Comparison of ENCODE assay signal across 9 mouse cellular contexts in genomic region chr7:110821653-110822052, GRCm38 (mm10). TPM values are rescaled to one million over a fixed set of nuclear protein-coding genes. Genes with fewer than 3 reads are reported as not detected.
A peak's percentile ranks its signal among the peaks of the same experiment; 100 is the strongest.
DNase-seq lines count a peak whose midpoint lies in the region; ATAC-seq and TF ChIP-seq lines count a peak whose summit lies in the region.
"Had no signal": no experiment of that assay in that cellular context is flagged by ENCODE, and none has a peak within 500 bp of the region (broad histone marks: within the 10 kb centered on the region; RNA-seq: fewer than 3 reads in every experiment).

No protein-coding gene starts in this region.

- H3K27ac ChIP-seq in forebrain, embryonic 14.5 days (ENCODE audit: low read depth, low read length) = no peak overlapping the region
- no peak overlapping the region for H3K27ac ChIP-seq in forebrain, embryonic 11.5 days (ENCODE audit: low read depth, low read length)
- no peak overlapping the region for H3K27ac ChIP-seq in midbrain, postnatal 0 days (ENCODE audit: low read depth, low read length)
- no peak overlapping the region for H3K27ac ChIP-seq in midbrain, embryonic 16.5 days (ENCODE audit: low read length)
- H3K27ac ChIP-seq in heart, embryonic 10.5 days = peak overlapping the region; percentile 53; the same call in 1 of the 2 replicates
- H3K27ac ChIP-seq in limb, embryonic 15.5 days = peak overlapping the region; percentile 74; the same call in 1 of the 2 replicates
- H3K27ac ChIP-seq: liver, embryonic 14.5 days had no signal

- WGBS in forebrain, embryonic 14.5 days = 75% methylated on average over 3 of the region's 3 CpGs
- WGBS in forebrain, embryonic 11.5 days = 91% methylated on average over 3 of the region's 3 CpGs
- WGBS in midbrain, postnatal 0 days = 73% methylated on average over 3 of the region's 3 CpGs
- WGBS in midbrain, embryonic 16.5 days = 80% methylated on average over 3 of the region's 3 CpGs
- WGBS in heart, embryonic 10.5 days = 40% methylated on average over 3 of the region's 3 CpGs
- WGBS in limb, embryonic 15.5 days = 32% methylated on average over 3 of the region's 3 CpGs

- H3K36me3 ChIP-seq in forebrain, embryonic 14.5 days (ENCODE audit: control insufficient read depth, insufficient read depth, low read length) = peaks cover 19% of the 10 kb centered on the region
- peaks cover 3% of the 10 kb centered on the region; the same call in 1 of the 2 replicates for H3K36me3 ChIP-seq in forebrain, embryonic 11.5 days (ENCODE audit: control insufficient read depth, insufficient read depth, low read length)
- peaks cover 26% of the 10 kb centered on the region for H3K36me3 ChIP-seq in midbrain, postnatal 0 days (ENCODE audit: insufficient read depth, low read length)
- peaks cover 7% of the 10 kb centered on the region; the same call in 1 of the 2 replicates for H3K36me3 ChIP-seq in midbrain, embryonic 16.5 days (ENCODE audit: control insufficient read depth, insufficient read depth, low read length)
- peaks cover 29% of the 10 kb centered on the region for H3K36me3 ChIP-seq in heart, embryonic 10.5 days
- H3K36me3 ChIP-seq in limb, embryonic 15.5 days = peaks cover 16% of the 10 kb centered on the region; the same call in 1 of the 2 replicates

- no peaks in the 10 kb centered on the region for H3K27me3 ChIP-seq in forebrain, embryonic 14.5 days (replicated peaks; ENCODE audit: control insufficient read depth, insufficient read depth, low read length)
- no peaks in the 10 kb centered on the region for H3K27me3 ChIP-seq in forebrain, embryonic 11.5 days (ENCODE audit: control insufficient read depth, insufficient read depth, low read length)
- no peaks in the 10 kb centered on the region for H3K27me3 ChIP-seq in midbrain, postnatal 0 days (ENCODE audit: insufficient read depth, low read length)
- no peaks in the 10 kb centered on the region for H3K27me3 ChIP-seq in midbrain, embryonic 16.5 days (ENCODE audit: control insufficient read depth, insufficient read depth, low read depth, low read length)
- H3K27me3 ChIP-seq in heart, embryonic 10.5 days (ENCODE audit: insufficient read depth, poor library complexity, severe bottlenecking) = no peaks in the 10 kb centered on the region
- H3K27me3 ChIP-seq in limb, embryonic 15.5 days = no peaks in the 10 kb centered on the region

- no peak for ATAC-seq in forebrain, embryonic 14.5 days
- ATAC-seq in forebrain, embryonic 11.5 days (replicated peaks; ENCODE audit: low FRiP score) = no peak
- no peak for ATAC-seq in midbrain, postnatal 0 days (ENCODE audit: low FRiP score)
- no peak for ATAC-seq in midbrain, embryonic 16.5 days
- ATAC-seq in limb, embryonic 15.5 days (ENCODE audit: insufficient number of reproducible peaks, low FRiP score, low TSS enrichment, low read depth) = peak; percentile 74; the same call in 1 of the 2 replicates
- no peak for ATAC-seq in activated CD4-positive, CD25-positive, alpha-beta regulatory T cell, adult 4 months

- DNase-seq in forebrain, embryonic 14.5 days (ENCODE audit: low spot score) = peak; percentile 37
- DNase-seq in forebrain, embryonic 11.5 days (ENCODE audit: low spot score) = no peak
- DNase-seq in midbrain, postnatal 0 days (ENCODE audit: low spot score) = peak; percentile 76
- DNase-seq in heart, embryonic 10.5 days (ENCODE audit: low spot score) = no peak
- DNase-seq in embryo, embryonic 9.5 days (ENCODE audit: extremely low spot score) = no peak

- H3K4me2 ChIP-seq in forebrain, embryonic 14.5 days (ENCODE audit: low read length) = no peak overlapping the region
- no peak overlapping the region for H3K4me2 ChIP-seq in forebrain, embryonic 11.5 days (ENCODE audit: low read depth, low read length, severe bottlenecking)
- no peak overlapping the region for H3K4me2 ChIP-seq in midbrain, postnatal 0 days (ENCODE audit: low read depth, low read length, poor library complexity, severe bottlenecking)
- H3K4me2 ChIP-seq in midbrain, embryonic 16.5 days (ENCODE audit: low read length) = no peak overlapping the region
- H3K4me2 ChIP-seq in limb, embryonic 15.5 days = no peak overlapping the region

- no peak for TF ChIP-seq CTCF in midbrain, postnatal 0 days (IDR thresholded peaks at IDR 0.05)

- no peak overlapping the region for H3K4me3 ChIP-seq in forebrain, embryonic 14.5 days (ENCODE audit: low read depth, low read length)
- H3K4me3 ChIP-seq in forebrain, embryonic 11.5 days (ENCODE audit: low read depth, low read length) = no peak overlapping the region
- H3K4me3 ChIP-seq in midbrain, postnatal 0 days (ENCODE audit: low read depth, low read length) = no peak overlapping the region
- no peak overlapping the region for H3K4me3 ChIP-seq in midbrain, embryonic 16.5 days (ENCODE audit: low read depth, low read length)
- no peak overlapping the region for H3K4me3 ChIP-seq in heart, embryonic 10.5 days
- no peak overlapping the region for H3K4me3 ChIP-seq in limb, embryonic 15.5 days

- H3K9ac ChIP-seq in forebrain, embryonic 14.5 days (ENCODE audit: low read length) = no peak overlapping the region
- no peak overlapping the region for H3K9ac ChIP-seq in forebrain, embryonic 11.5 days (ENCODE audit: low read length)
- no peak overlapping the region for H3K9ac ChIP-seq in midbrain, postnatal 0 days (replicated peaks; ENCODE audit: low read length, poor library complexity, severe bottlenecking)
- H3K9ac ChIP-seq in midbrain, embryonic 16.5 days (ENCODE audit: low read depth, low read length) = no peak overlapping the region
- H3K9ac ChIP-seq in limb, embryonic 15.5 days = no peak overlapping the region
- H3K9ac ChIP-seq: liver, embryonic 14.5 days had no signal

- H3K9me3 ChIP-seq in forebrain, embryonic 14.5 days (replicated peaks; ENCODE audit: control insufficient read depth, low read length) = no peaks in the 10 kb centered on the region
- no peaks in the 10 kb centered on the region for H3K9me3 ChIP-seq in forebrain, embryonic 11.5 days (ENCODE audit: control insufficient read depth, low read length)
- H3K9me3 ChIP-seq in midbrain, postnatal 0 days (ENCODE audit: low read length) = no peaks in the 10 kb centered on the region
- no peaks in the 10 kb centered on the region for H3K9me3 ChIP-seq in midbrain, embryonic 16.5 days (replicated peaks; ENCODE audit: control insufficient read depth, low read length, poor library complexity, severe bottlenecking)
- no peaks in the 10 kb centered on the region for H3K9me3 ChIP-seq in heart, embryonic 10.5 days
- H3K9me3 ChIP-seq in limb, embryonic 15.5 days = no peaks in the 10 kb centered on the region

- H3K4me1 ChIP-seq in forebrain, embryonic 14.5 days (ENCODE audit: control insufficient read depth, insufficient read depth, low read length) = no peaks in the 10 kb centered on the region
- H3K4me1 ChIP-seq in forebrain, embryonic 11.5 days (replicated peaks; ENCODE audit: control insufficient read depth, insufficient read depth, low read length) = no peaks in the 10 kb centered on the region
- no peaks in the 10 kb centered on the region for H3K4me1 ChIP-seq in midbrain, postnatal 0 days (ENCODE audit: insufficient read depth, low read length)
- H3K4me1 ChIP-seq in midbrain, embryonic 16.5 days (ENCODE audit: control insufficient read depth, insufficient read depth, low read length) = no peaks in the 10 kb centered on the region
- peaks cover 48% of the 10 kb centered on the region for H3K4me1 ChIP-seq in heart, embryonic 10.5 days
- peaks cover 34% of the 10 kb centered on the region for H3K4me1 ChIP-seq in limb, embryonic 15.5 days

RNA-seq across cellular contexts. Expression of gene Rnf141, which starts 22.6 kb away (rescaled TPM):
- 36.8 and 38.0 TPM in 2 replicates for polyA plus RNA-seq in forebrain, embryonic 14.5 days (2014; fragmentation: Nextera tagmentation; extraction: Ambion mirVana)
- 30.6 and 33.2 TPM in 2 replicates for polyA plus RNA-seq in forebrain, embryonic 11.5 days (2014; fragmentation: Nextera tagmentation; extraction: Ambion mirVana)
- 88.5 and 133 TPM in 2 replicates for total RNA-seq in midbrain, postnatal 0 days (2014; rRNA removed)
- 28.5 and 29.6 TPM in 2 replicates for polyA plus RNA-seq in midbrain, postnatal 0 days (2015; fragmentation: Nextera tagmentation; extraction: Ambion mirVana)
- polyA plus RNA-seq in midbrain, embryonic 16.5 days (2015; fragmentation: Nextera tagmentation; extraction: Ambion mirVana) = 35.1 and 39.7 TPM in 2 replicates
- 29.3 and 31.6 TPM in 2 replicates for polyA plus RNA-seq in heart, embryonic 10.5 days (2016; fragmentation: Nextera tagmentation; extraction: Ambion mirVana)
- polyA plus RNA-seq in limb, embryonic 15.5 days (2015; fragmentation: Nextera tagmentation; extraction: Ambion mirVana) = 18.6 and 24.4 TPM in 2 replicates
- 10 to 100 TPM; 14.8 to 17.6 TPM for polyA plus RNA-seq in activated CD4-positive, CD25-positive, alpha-beta regulatory T cell, adult 4 months (2017; shearing (Covaris generic))

RNA-seq across cellular contexts. Expression of gene Lyve1, which starts 41.4 kb away (rescaled TPM):
- polyA plus RNA-seq in forebrain, embryonic 14.5 days (2014; fragmentation: Nextera tagmentation; extraction: Ambion mirVana) = 5.7 and 6.7 TPM in 2 replicates
- 2.1 and 2.8 TPM in 2 replicates for polyA plus RNA-seq in forebrain, embryonic 11.5 days (2014; fragmentation: Nextera tagmentation; extraction: Ambion mirVana)
- total RNA-seq in midbrain, postnatal 0 days (2014; rRNA removed) = 9.7 and 12.5 TPM in 2 replicates
- polyA plus RNA-seq in midbrain, postnatal 0 days (2015; fragmentation: Nextera tagmentation; extraction: Ambion mirVana) = 5.4 and 7.2 TPM in 2 replicates
- 4.0 and 5.0 TPM in 2 replicates for polyA plus RNA-seq in midbrain, embryonic 16.5 days (2015; fragmentation: Nextera tagmentation; extraction: Ambion mirVana)
- 1.6 and 3.6 TPM in 2 replicates for polyA plus RNA-seq in heart, embryonic 10.5 days (2016; fragmentation: Nextera tagmentation; extraction: Ambion mirVana)
- 14.6 and 19.4 TPM in 2 replicates for polyA plus RNA-seq in limb, embryonic 15.5 days (2015; fragmentation: Nextera tagmentation; extraction: Ambion mirVana)
- not detected for polyA plus RNA-seq in activated CD4-positive, CD25-positive, alpha-beta regulatory T cell, adult 4 months (2017; shearing (Covaris generic))

RNA-seq across cellular contexts. Expression of gene Ampd3, which starts 53.6 kb away (rescaled TPM):
- polyA plus RNA-seq in forebrain, embryonic 14.5 days (2014; fragmentation: Nextera tagmentation; extraction: Ambion mirVana) = 3.6 and 4.9 TPM in 2 replicates
- polyA plus RNA-seq in forebrain, embryonic 11.5 days (2014; fragmentation: Nextera tagmentation; extraction: Ambion mirVana) = 1.6 and 1.9 TPM in 2 replicates
- 20.6 and 22.7 TPM in 2 replicates for total RNA-seq in midbrain, postnatal 0 days (2014; rRNA removed)
- polyA plus RNA-seq in midbrain, postnatal 0 days (2015; fragmentation: Nextera tagmentation; extraction: Ambion mirVana) = 13.2 and 16.2 TPM in 2 replicates
- 10.3 and 13.9 TPM in 2 replicates for polyA plus RNA-seq in midbrain, embryonic 16.5 days (2015; fragmentation: Nextera tagmentation; extraction: Ambion mirVana)
- polyA plus RNA-seq in heart, embryonic 10.5 days (2016; fragmentation: Nextera tagmentation; extraction: Ambion mirVana) = 4.9 and 5.7 TPM in 2 replicates
- 13.9 and 15.0 TPM in 2 replicates for polyA plus RNA-seq in limb, embryonic 15.5 days (2015; fragmentation: Nextera tagmentation; extraction: Ambion mirVana)
- 1 to 10 TPM; 3.7 to 3.9 TPM for polyA plus RNA-seq in activated CD4-positive, CD25-positive, alpha-beta regulatory T cell, adult 4 months (2017; shearing (Covaris generic))

Comparison
In these comparisons a context has a peak if more than half of its experiments do, and no peak if none do; other contexts are left out.
1. DNase-seq: peak in forebrain, embryonic 14.5 days (single experiment) and midbrain, postnatal 0 days (single experiment); none in forebrain, embryonic 11.5 days (single experiment), heart, embryonic 10.5 days (single experiment) and embryo, embryonic 9.5 days (single experiment).
2. H3K27ac ChIP-seq: peak in heart, embryonic 10.5 days (single experiment) and limb, embryonic 15.5 days (single experiment); none in forebrain, embryonic 14.5 days (single experiment), forebrain, embryonic 11.5 days (single experiment), midbrain, postnatal 0 days (single experiment) and midbrain, embryonic 16.5 days (single experiment).